ENCODE assay signal across 21 mouse cellular contexts in genomic region chr15:78590785-78591184, GRCm38 (mm10). TPM values are rescaled to one million over a fixed set of nuclear protein-coding genes. Genes with fewer than 3 reads are reported as not detected.
A peak's percentile ranks its signal among the peaks of the same experiment; 100 is the strongest.
DNase-seq lines count a peak whose midpoint lies in the region; ATAC-seq and TF ChIP-seq lines count a peak whose summit lies in the region.
"Had no signal": no experiment of that assay in that cellular context is flagged by ENCODE, and none has a peak within 500 bp of the region (broad histone marks: within the 10 kb centered on the region; RNA-seq: fewer than 3 reads in every experiment).

No protein-coding gene starts in this region.

- H3K27ac ChIP-seq in liver, embryonic 14.5 days, result no peak overlapping the region
- no peak overlapping the region for H3K27ac ChIP-seq in liver, embryonic 11.5 days (ENCODE audit: low read depth, low read length)
- H3K27ac ChIP-seq in forebrain, embryonic 13.5 days, result no peak overlapping the region
- H3K27ac ChIP-seq: embryonic facial prominence, embryonic 15.5 days; hindbrain, embryonic 15.5 days; neural tube, embryonic 12.5 days had no signal

- TF ChIP-seq CTCF in liver, embryonic 14.5 days (IDR thresholded peaks at IDR 0.05; ENCODE audit: low read depth), result peak; percentile 52
- TF ChIP-seq CTCF in E14TG2a.4 (conservative IDR thresholded peaks at IDR 0.05; ENCODE audit: low read length), result peak; percentile 81
- peak; percentile 19; the same call in 1 of the 2 replicates for TF ChIP-seq CTCF in brain, embryonic 14.5 days (IDR thresholded peaks at IDR 0.05; ENCODE audit: borderline replicate concordance, extremely low read depth, insufficient read depth, insufficient read length)

- H3K9me3 ChIP-seq in liver, embryonic 14.5 days (ENCODE audit: control insufficient read depth, low read length), result no peaks in the 10 kb centered on the region
- H3K9me3 ChIP-seq in liver, embryonic 11.5 days (ENCODE audit: control insufficient read depth, low read length), result no peaks in the 10 kb centered on the region
- peaks cover 6% of the 10 kb centered on the region; the same call in 1 of the 2 replicates for H3K9me3 ChIP-seq in E14TG2a.4 (ENCODE audit: low read length)
- no peaks in the 10 kb centered on the region for H3K9me3 ChIP-seq in forebrain, embryonic 13.5 days (replicated peaks)
- H3K9me3 ChIP-seq: embryonic facial prominence, embryonic 15.5 days; hindbrain, embryonic 15.5 days had no signal

- H3K4me3 ChIP-seq in liver, embryonic 14.5 days (ENCODE audit: insufficient read depth in 1 of 2, low read depth in 2 of 2, low read length in 2 of 2), result no peak overlapping the region
- H3K4me3 ChIP-seq in liver, embryonic 11.5 days (ENCODE audit: low read depth, low read length), result no peak overlapping the region
- H3K4me3 ChIP-seq in E14TG2a.4 (replicated peaks; ENCODE audit: low read length), result no peak overlapping the region
- H3K4me3 ChIP-seq in forebrain, embryonic 13.5 days, result no peak overlapping the region
- H3K4me3 ChIP-seq: embryonic facial prominence, embryonic 15.5 days; hindbrain, embryonic 15.5 days; neural tube, embryonic 12.5 days had no signal

- no peaks in the 10 kb centered on the region for H3K36me3 ChIP-seq in liver, embryonic 14.5 days (replicated peaks; ENCODE audit: control insufficient read depth, insufficient read depth, low read depth)
- H3K36me3 ChIP-seq in liver, embryonic 11.5 days (ENCODE audit: control insufficient read depth, insufficient read depth, low read length), result no peaks in the 10 kb centered on the region
- H3K36me3 ChIP-seq in E14TG2a.4 (ENCODE audit: insufficient read depth, low read length), result no peaks in the 10 kb centered on the region
- H3K36me3 ChIP-seq in forebrain, embryonic 13.5 days (ENCODE audit: poor library complexity, severe bottlenecking), result no peaks in the 10 kb centered on the region
- H3K36me3 ChIP-seq: embryonic facial prominence, embryonic 15.5 days; hindbrain, embryonic 15.5 days; neural tube, embryonic 12.5 days had no signal

- peaks cover 0 to 8% of the 10 kb centered on the region in 2 experiments; a peak in 2 of 4 replicates for H3K4me1 ChIP-seq in liver, embryonic 14.5 days (replicated peaks; ENCODE audit: control insufficient read depth in 2 of 2, insufficient read depth in 2 of 2, low read length in 1 of 2)
- peaks cover 2% of the 10 kb centered on the region for H3K4me1 ChIP-seq in liver, embryonic 11.5 days (replicated peaks; ENCODE audit: control insufficient read depth, insufficient read depth, low read length)
- peaks cover 56% of the 10 kb centered on the region for H3K4me1 ChIP-seq in E14TG2a.4 (replicated peaks; ENCODE audit: low read depth, low read length)
- no peaks in the 10 kb centered on the region for H3K4me1 ChIP-seq in forebrain, embryonic 13.5 days
- H3K4me1 ChIP-seq: neural tube, embryonic 12.5 days had no signal

- peak; percentile 56 for DNase-seq in CD4-positive, CD25-positive, alpha-beta regulatory T cell, adult 2 months (ENCODE audit: low read depth, low spot score)
- no peak for DNase-seq in liver, embryonic 14.5 days (ENCODE audit: low read depth in 3 of 3, low spot score in 3 of 3)
- DNase-seq in liver, embryonic 11.5 days (ENCODE audit: low spot score), result no peak
- DNase-seq in brain, embryonic 14.5 days (ENCODE audit: low read depth), result no peak
- DNase-seq in adrenal gland, postnatal 4 days (ENCODE audit: low spot score in 2 of 2), result no peak
- DNase-seq: adrenal gland, postnatal 14 days; cerebellum, adult 8-10 months; heart, postnatal 14 days; kidney, adult 2 months; kidney, postnatal 36 days; liver; lung, postnatal 14 days had no signal

- no peak for TF ChIP-seq POLR2A in brain, embryonic 14.5 days (IDR thresholded peaks at IDR 0.05; ENCODE audit: borderline replicate concordance, extremely low read depth, insufficient read depth, insufficient read length, poor library complexity, severe bottlenecking)

- no peak overlapping the region for H3K4me2 ChIP-seq in liver, embryonic 14.5 days (ENCODE audit: low read depth)
- no peak overlapping the region for H3K4me2 ChIP-seq in liver, embryonic 11.5 days
- H3K4me2 ChIP-seq in forebrain, embryonic 13.5 days, result no peak overlapping the region
- H3K4me2 ChIP-seq: embryonic facial prominence, embryonic 15.5 days; heart, embryonic 11.5 days; hindbrain, embryonic 15.5 days; neural tube, embryonic 12.5 days had no signal

- H3K9ac ChIP-seq in liver, embryonic 14.5 days (replicated peaks), result no peak overlapping the region
- H3K9ac ChIP-seq in liver, embryonic 11.5 days (ENCODE audit: low read depth, low read length), result no peak overlapping the region
- H3K9ac ChIP-seq in forebrain, embryonic 13.5 days, result no peak overlapping the region
- H3K9ac ChIP-seq: embryonic facial prominence, embryonic 15.5 days; hindbrain, embryonic 15.5 days; neural tube, embryonic 12.5 days had no signal

- TF ChIP-seq EP300 in liver, embryonic 14.5 days (IDR thresholded peaks at IDR 0.05; ENCODE audit: low read depth), result no peak

- H3K27me3 ChIP-seq in liver, embryonic 14.5 days (ENCODE audit: control insufficient read depth, insufficient read depth, low read length), result no peaks in the 10 kb centered on the region
- no peaks in the 10 kb centered on the region for H3K27me3 ChIP-seq in liver, embryonic 11.5 days (replicated peaks; ENCODE audit: control insufficient read depth, insufficient read depth, low read length)
- H3K27me3 ChIP-seq in E14TG2a.4 (ENCODE audit: insufficient read depth, low read length), result peaks cover 28% of the 10 kb centered on the region
- no peaks in the 10 kb centered on the region for H3K27me3 ChIP-seq in forebrain, embryonic 13.5 days
- H3K27me3 ChIP-seq: embryonic facial prominence, embryonic 15.5 days; hindbrain, embryonic 15.5 days; neural tube, embryonic 12.5 days had no signal

- 62% methylated on average over 6 of the region's 6 CpGs for WGBS in liver, embryonic 14.5 days (ENCODE audit: insufficient replicate concordance)
- 65% methylated on average over 6 of the region's 6 CpGs for WGBS in liver, embryonic 11.5 days
- 85% methylated on average over 6 of the region's 6 CpGs for WGBS in forebrain, embryonic 13.5 days

- ATAC-seq in CD4-positive, CD25-positive, alpha-beta regulatory T cell, adult 4 months, result no peak
- ATAC-seq in liver, embryonic 14.5 days (ENCODE audit: insufficient read depth), result no peak
- ATAC-seq in liver, embryonic 11.5 days (replicated peaks; ENCODE audit: low FRiP score), result no peak
- ATAC-seq in forebrain, embryonic 13.5 days, result no peak

RNA-seq across cellular contexts. Expression of gene Cyth4, which starts 6.1 kb away (rescaled TPM):
- polyA plus RNA-seq in CD4-positive, CD25-positive, alpha-beta regulatory T cell, adult 4 months (2017; shearing (Covaris generic)), result 100 to 1,000 TPM; 299 to 603 TPM
- 6.4 and 7.6 TPM in 2 replicates for polyA plus RNA-seq in liver, embryonic 14.5 days (2012; rRNA removed)
- polyA plus RNA-seq in liver, embryonic 14.5 days (2014; fragmentation: Nextera tagmentation; extraction: Ambion mirVana), result 4.3 and 4.9 TPM in 2 replicates
- polyA plus RNA-seq in liver, embryonic 11.5 days (2014; fragmentation: Nextera tagmentation; extraction: Ambion mirVana), result 7.8 and 9.5 TPM in 2 replicates
- polyA plus RNA-seq in brain, embryonic 14.5 days (2012; rRNA removed), result 4.0 and 4.8 TPM in 2 replicates
- 3.1 and 3.4 TPM in 2 replicates for polyA plus RNA-seq in forebrain, embryonic 13.5 days (2015; fragmentation: Nextera tagmentation; extraction: Ambion mirVana)
- total RNA-seq in adrenal gland, postnatal 4 days (2021), result 1 to 10 TPM; 8.2 to 9.5 TPM

RNA-seq across cellular contexts. Expression of gene Rac2, which starts 18.2 kb away (rescaled TPM):
- 1,000 to 10,000 TPM; 2,983 to 4,093 TPM for polyA plus RNA-seq in CD4-positive, CD25-positive, alpha-beta regulatory T cell, adult 4 months (2017; shearing (Covaris generic))
- polyA plus RNA-seq in liver, embryonic 14.5 days (2012; rRNA removed), result 57.5 and 69.6 TPM in 2 replicates
- polyA plus RNA-seq in liver, embryonic 14.5 days (2014; fragmentation: Nextera tagmentation; extraction: Ambion mirVana), result 108 and 117 TPM in 2 replicates
- 124 and 126 TPM in 2 replicates for polyA plus RNA-seq in liver, embryonic 11.5 days (2014; fragmentation: Nextera tagmentation; extraction: Ambion mirVana)
- 5.5 and 9.0 TPM in 2 replicates for polyA plus RNA-seq in brain, embryonic 14.5 days (2012; rRNA removed)
- 2.9 and 3.4 TPM in 2 replicates for polyA plus RNA-seq in forebrain, embryonic 13.5 days (2015; fragmentation: Nextera tagmentation; extraction: Ambion mirVana)
- total RNA-seq in adrenal gland, postnatal 4 days (2021), result 10 to 100 TPM in 1 of 2 experiments, 1 to 10 TPM in 1; 9.4 to 10.4 TPM

RNA-seq across cellular contexts. Expression of gene Sstr3, which starts 46.3 kb away (rescaled TPM):
- not detected for polyA plus RNA-seq in CD4-positive, CD25-positive, alpha-beta regulatory T cell, adult 4 months (2017; shearing (Covaris generic))
- 0.01 and 0.02 TPM in 2 replicates for polyA plus RNA-seq in liver, embryonic 14.5 days (2012; rRNA removed)
- 0.03 TPM in 1 of 2 replicates, not detected in the other for polyA plus RNA-seq in liver, embryonic 14.5 days (2014; fragmentation: Nextera tagmentation; extraction: Ambion mirVana)
- polyA plus RNA-seq in liver, embryonic 11.5 days (2014; fragmentation: Nextera tagmentation; extraction: Ambion mirVana), result not detected in 2 replicates
- 1.5 TPM in 2 replicates for polyA plus RNA-seq in brain, embryonic 14.5 days (2012; rRNA removed)
- 0.96 and 1.4 TPM in 2 replicates for polyA plus RNA-seq in forebrain, embryonic 13.5 days (2015; fragmentation: Nextera tagmentation; extraction: Ambion mirVana)
- total RNA-seq in adrenal gland, postnatal 4 days (2021), result 1 to 10 TPM in 1 of 2 experiments, under 1 TPM in 1; 0.79 to 1.3 TPM
- total RNA-seq: heart, postnatal 14 days; megakaryocyte-erythroid progenitor cell, adult 5-6 weeks had no signal
- polyA plus RNA-seq: embryonic facial prominence, embryonic 15.5 days; forebrain, embryonic 11.5 days had no signal

RNA-seq across cellular contexts. Expression of gene C1qtnf6, which starts 59.6 kb away (rescaled TPM):
- 10 to 100 TPM; 10.2 to 14.3 TPM for polyA plus RNA-seq in CD4-positive, CD25-positive, alpha-beta regulatory T cell, adult 4 months (2017; shearing (Covaris generic))
- polyA plus RNA-seq in liver, embryonic 14.5 days (2012; rRNA removed), result 4.1 and 4.6 TPM in 2 replicates
- polyA plus RNA-seq in liver, embryonic 14.5 days (2014; fragmentation: Nextera tagmentation; extraction: Ambion mirVana), result 4.7 and 5.0 TPM in 2 replicates
- polyA plus RNA-seq in liver, embryonic 11.5 days (2014; fragmentation: Nextera tagmentation; extraction: Ambion mirVana), result 11.4 and 14.0 TPM in 2 replicates
- polyA plus RNA-seq in brain, embryonic 14.5 days (2012; rRNA removed), result 13.5 and 16.3 TPM in 2 replicates
- polyA plus RNA-seq in forebrain, embryonic 13.5 days (2015; fragmentation: Nextera tagmentation; extraction: Ambion mirVana), result 4.1 and 5.8 TPM in 2 replicates
- 10 to 100 TPM; 81.8 to 93.0 TPM for total RNA-seq in adrenal gland, postnatal 4 days (2021)

Comparison
In these comparisons a context has a peak if more than half of its experiments do, and no peak if none do; other contexts are left out.
1. CTCF ChIP-seq: peak in every context shown above with its lines; median percentile 81 in E14TG2a.4; 52 in liver, embryonic 14.5 days; 19 in brain, embryonic 14.5 days.
2. RNA of gene Cyth4, which starts 6.1 kb away (polyA plus RNA-seq): 299 to 603 TPM in CD4-positive, CD25-positive, alpha-beta regulatory T cell, adult 4 months; 7.8 to 9.5 TPM in liver, embryonic 11.5 days, 4.3 to 7.6 TPM in liver, embryonic 14.5 days, 4.0 to 4.8 TPM in brain, embryonic 14.5 days and 3.1 to 3.4 TPM in forebrain, embryonic 13.5 days; every median in the first group is over 10 times any median in the second.
3. RNA of gene Rac2, which starts 18.2 kb away (polyA plus RNA-seq): 2,983 to 4,093 TPM in CD4-positive, CD25-positive, alpha-beta regulatory T cell, adult 4 months; 124 to 126 TPM in liver, embryonic 11.5 days, 57.5 to 117 TPM in liver, embryonic 14.5 days, 5.5 to 9.0 TPM in brain, embryonic 14.5 days and 2.9 to 3.4 TPM in forebrain, embryonic 13.5 days; every median in the first group is over 10 times any median in the second.